Mouse (Mus musculus) intestine, embryonic 14.5 days (tissue): ENCODE results near the gene Gm20716. TPM values are rescaled to one million over a fixed set of nuclear protein-coding genes. Genes with fewer than 3 reads are reported as not detected.
A peak's percentile ranks its signal among the peaks of the same experiment; 100 is the strongest.
"Not testable (repeated sequence)": the region's sequence is repeated elsewhere in the genome, so short reads cannot be mapped to it uniquely, and the experiment has no call there.

ENCODE experiments used
- ATAC-seq: fragments of 200-750 bp; cut with Nextera tagmentation; replicated peaks from 2 replicates; pipeline ENCODE4 v1.8.0; 2017; ENCODE audit warnings: low read depth, moderate number of reproducible peaks, moderate TSS enrichment, moderate library complexity; ENCODE audit not compliant: low FRiP score, low TSS enrichment
- DNase-seq: peaks from one replicate; pipeline ENCODE4 v3.0.0-alpha.2; 2018; ENCODE audit warnings: low spot score
- H3K27ac ChIP-seq: fragments of 300-500 bp; sonication (generic); 2 replicates; pipeline ENCODE4 v1.5.1; 2014; ENCODE audit warnings: low read depth, mild to moderate bottlenecking, control low read depth
- H3K27me3 ChIP-seq: fragments of 300-500 bp; sonication (generic); replicated peaks from 2 replicates; pipeline ENCODE4 v1.6.1; 2014; ENCODE audit warnings: low read length, control low read depth; ENCODE audit not compliant: control insufficient read depth, insufficient read depth
- H3K36me3 ChIP-seq: fragments of 300-500 bp; sonication (generic); 2 replicates; pipeline ENCODE4 v1.6.1; 2014; ENCODE audit warnings: low read length, control low read depth; ENCODE audit not compliant: control insufficient read depth, insufficient read depth
- H3K4me1 ChIP-seq: fragments of 300-500 bp; sonication (generic); replicated peaks from 2 replicates; pipeline ENCODE4 v1.6.1; 2014; ENCODE audit warnings: low read length, control low read depth, mixed read lengths; ENCODE audit not compliant: control insufficient read depth, insufficient read depth
- H3K4me2 ChIP-seq: fragments of 300-500 bp; sonication (generic); 2 replicates; pipeline ENCODE4 v1.6.1; 2014; ENCODE audit warnings: low read length
- H3K4me3 ChIP-seq: fragments of 300-500 bp; sonication (generic); 2 replicates; pipeline ENCODE4 v1.5.1; 2014; ENCODE audit warnings: low read depth, low read length, control low read depth, mixed read lengths
- H3K9ac ChIP-seq: fragments of 300-500 bp; sonication (generic); 2 replicates; pipeline ENCODE4 v1.6.1; 2014; ENCODE audit warnings: mild to moderate bottlenecking, low read length
- H3K9me3 ChIP-seq: fragments of 300-500 bp; sonication (generic); 2 replicates; pipeline ENCODE4 v1.6.1; 2016; ENCODE audit warnings: low read length, control low read depth; ENCODE audit not compliant: control insufficient read depth
- WGBS: fragments of 180-500 bp; shearing (Covaris S2); extraction: QIAGEN DNeasy Blood & Tissue Kit; methylation state at CpG from one replicate; pipeline ENCODE4 v1.1.7; 2014; 5-methylcytosine and 5-hydroxymethylcytosine counted together
- polyA plus RNA-seq: library from polyadenylated mRNA; unstranded; fragments of >200 nt; fragmentation: Nextera tagmentation; extraction: Ambion mirVana; gene quantifications from 2 replicates; pipeline ENCODE4 v1.2.1, GENCODE M21; 2014

Gene Gm20716
- polyA plus RNA-seq, 1 experiment from 2014 or later = 23.3 TPM

GRCm38 (mm10) chr2:168167781-168168180 is 62.4 kb downstream of the Gm20716 start:
- Histone ChIP-seq H3K4me1 (peaks cover 38% of the 10 kb centered on the region), H3K27me3 (no peaks in the 10 kb centered on the region), H3K27ac (no peak overlapping the region), H3K4me2 (no peak overlapping the region), H3K9ac (no peak overlapping the region), H3K4me3 (no peak overlapping the region), H3K9me3 (no peaks in the 10 kb centered on the region), H3K36me3 (peaks cover 3% of the 10 kb centered on the region; the same call in 1 of the 2 replicates)
- ATAC-seq (no peak), DNase-seq (no peak)
- 65% methylated on average over 3 of the region's 3 CpGs for WGBS

- Histone ChIP-seq H3K4me3 (no peak overlapping the region), H3K36me3 (no peaks in the 10 kb centered on the region), H3K4me1 (peaks cover 38% of the 10 kb centered on the region), H3K27ac (no peak overlapping the region), H3K9me3 (no peaks in the 10 kb centered on the region), H3K9ac (0 out of 2 replicates have a peak overlapping the region, but pooled peaks have one; percentile 10), H3K27me3 (no peaks in the 10 kb centered on the region), H3K4me2 (peak overlapping the region; percentile 26)
- 33% methylated on average over 21 of the region's 21 CpGs for WGBS
- DNase-seq (no peak), ATAC-seq (0 out of 2 replicates have a peak, but pooled peaks have one; percentile 29)
Measured at GRCm38 (mm10) chr2:168166750-168167460, 63.3 kb downstream of the Gm20716 start.

GRCm38 (mm10) chr2:168161978-168162377 is 68.2 kb downstream of the Gm20716 start:
- peak overlapping the region; percentile 57 for H3K4me2 ChIP-seq
- H3K36me3 ChIP-seq = no peaks in the 10 kb centered on the region
- no peak overlapping the region for H3K27ac ChIP-seq
- H3K4me3 ChIP-seq = peak overlapping the region; percentile 24
- peaks cover 19% of the 10 kb centered on the region for H3K4me1 ChIP-seq
- no peaks in the 10 kb centered on the region for H3K9me3 ChIP-seq
- H3K9ac ChIP-seq = peak overlapping the region; percentile 32
- no peaks in the 10 kb centered on the region for H3K27me3 ChIP-seq
- DNase-seq (peak; percentile 65), ATAC-seq (no peak)
- 9% methylated on average over 14 of the region's 14 CpGs for WGBS

GRCm38 (mm10) chr2:168161514-168161971 is 68.6 kb downstream of the Gm20716 start:
- peaks cover 15% of the 10 kb centered on the region for H3K4me1 ChIP-seq
- H3K9me3 ChIP-seq = no peaks in the 10 kb centered on the region
- H3K36me3 ChIP-seq = no peaks in the 10 kb centered on the region
- ATAC-seq = 0 out of 2 replicates have a peak, but pooled peaks have one; percentile 16
- WGBS = 7% methylated on average over 11 of the region's 11 CpGs
- no peak overlapping the region for H3K27ac ChIP-seq
- peak overlapping the region; percentile 32 for H3K9ac ChIP-seq
- peak; percentile 71 for DNase-seq
- peak overlapping the region; percentile 24 for H3K4me3 ChIP-seq
- H3K4me2 ChIP-seq = peak overlapping the region; percentile 57
- H3K27me3 ChIP-seq = no peaks in the 10 kb centered on the region

- no peak overlapping the region for H3K4me3 ChIP-seq
- H3K4me2 ChIP-seq = no peak overlapping the region
- ATAC-seq (no peak), DNase-seq (no peak)
- no peaks in the 10 kb centered on the region for H3K9me3 ChIP-seq
- 73% methylated on average over 9 of the region's 9 CpGs for WGBS
- no peak overlapping the region for H3K9ac ChIP-seq
- H3K27me3 ChIP-seq = no peaks in the 10 kb centered on the region
- H3K36me3 ChIP-seq = no peaks in the 10 kb centered on the region
- no peak overlapping the region for H3K27ac ChIP-seq
- peaks cover 13% of the 10 kb centered on the region for H3K4me1 ChIP-seq
Measured at GRCm38 (mm10) chr2:168160370-168160930, 69.7 kb downstream of the Gm20716 start.

GRCm38 (mm10) chr2:168158911-168159711 is 71.1 kb downstream of the Gm20716 start:
- 5% methylated on average over 23 of the region's 25 CpGs for WGBS
- Histone ChIP-seq H3K4me2 (peak overlapping the region; percentile 51), H3K27me3 (no peaks in the 10 kb centered on the region), H3K9ac (peak overlapping the region; percentile 23), H3K4me1 (peaks cover 24% of the 10 kb centered on the region), H3K9me3 (no peaks in the 10 kb centered on the region), H3K36me3 (no peaks in the 10 kb centered on the region), H3K27ac (no peak overlapping the region; the same call in 1 of the 2 replicates), H3K4me3 (peak overlapping the region; percentile 3; the same call in 1 of the 2 replicates)
- ATAC-seq (peak; percentile 38; the same call in 1 of the 2 replicates), DNase-seq (peak; percentile 79)

GRCm38 (mm10) chr2:168157974-168158373 is 72.2 kb downstream of the Gm20716 start:
- H3K36me3 ChIP-seq, ATAC-seq, H3K4me2 ChIP-seq, H3K27ac ChIP-seq, H3K27me3 ChIP-seq, DNase-seq, H3K9me3 ChIP-seq, H3K9ac ChIP-seq, H3K4me3 ChIP-seq: not testable (repeated sequence)
- H3K4me1 ChIP-seq = peaks cover 28% of the 10 kb centered on the region
- WGBS = 57% methylated on average over 9 of the region's 11 CpGs

GRCm38 (mm10) chr2:168156361-168156760 is 73.8 kb downstream of the Gm20716 start:
- 62% methylated on average over 14 of the region's 14 CpGs for WGBS
- DNase-seq (no peak), ATAC-seq (no peak)
- no peak overlapping the region for H3K4me2 ChIP-seq
- peaks cover 23% of the 10 kb centered on the region for H3K4me1 ChIP-seq
- H3K9ac ChIP-seq = no peak overlapping the region
- H3K27me3 ChIP-seq = no peaks in the 10 kb centered on the region
- H3K27ac ChIP-seq = no peak overlapping the region
- no peaks in the 10 kb centered on the region for H3K9me3 ChIP-seq
- H3K4me3 ChIP-seq = no peak overlapping the region
- H3K36me3 ChIP-seq = no peaks in the 10 kb centered on the region
